Mouse (Mus musculus) mesoderm, embryonic 11.5 days (tissue): Measurements from ENCODE around the gene Aox3.
A peak's percentile ranks its signal among the peaks of the same experiment; 100 is the strongest.

Experiments
- DNase-seq: peaks from one replicate; pipeline ENCODE4 v3.0.0-alpha.2; 2012; ENCODE audit warnings: low read depth, low spot score

Aox3 gene

DNA sequence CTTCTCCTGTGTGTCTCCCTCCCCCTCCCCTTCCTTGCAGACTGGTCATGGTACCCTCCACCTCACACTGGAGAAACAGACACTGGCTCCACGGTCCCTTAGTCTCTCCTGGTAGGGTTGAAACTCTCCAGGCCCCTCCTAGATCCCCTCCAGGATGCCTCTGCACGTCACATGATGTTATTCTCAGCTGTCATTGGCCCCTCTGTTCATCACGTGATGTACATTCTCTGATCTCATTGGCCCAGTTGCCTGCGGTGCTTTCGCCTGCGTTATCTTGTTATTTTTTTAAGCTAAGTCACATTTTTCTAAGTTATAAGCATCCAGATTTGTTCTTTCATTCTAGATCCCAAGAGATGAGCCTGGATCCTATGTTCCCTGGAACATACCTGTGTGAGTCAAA, 7.2 kb upstream of the Aox3 start:
- no peak for DNase-seq

DNA sequence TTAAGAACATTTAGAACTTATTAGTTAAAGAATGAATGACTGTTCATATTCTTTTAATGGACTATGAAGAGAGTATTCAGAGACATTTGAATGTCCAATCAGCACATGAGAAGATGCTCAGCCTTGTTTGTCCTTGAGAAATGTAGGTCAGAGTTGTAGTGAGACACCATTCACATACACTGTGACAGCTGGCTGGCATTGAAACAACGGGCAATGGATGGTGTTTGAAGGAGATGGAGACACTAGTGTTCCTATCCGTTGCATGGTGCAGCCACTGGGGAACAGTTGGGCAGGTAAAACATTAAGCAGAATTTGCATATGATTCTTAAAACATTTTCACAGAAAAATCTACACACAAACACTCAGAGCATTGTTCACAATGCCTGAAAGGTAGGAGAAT, 5.9 kb upstream of the Aox3 start:
- DNase-seq = no peak

DNA sequence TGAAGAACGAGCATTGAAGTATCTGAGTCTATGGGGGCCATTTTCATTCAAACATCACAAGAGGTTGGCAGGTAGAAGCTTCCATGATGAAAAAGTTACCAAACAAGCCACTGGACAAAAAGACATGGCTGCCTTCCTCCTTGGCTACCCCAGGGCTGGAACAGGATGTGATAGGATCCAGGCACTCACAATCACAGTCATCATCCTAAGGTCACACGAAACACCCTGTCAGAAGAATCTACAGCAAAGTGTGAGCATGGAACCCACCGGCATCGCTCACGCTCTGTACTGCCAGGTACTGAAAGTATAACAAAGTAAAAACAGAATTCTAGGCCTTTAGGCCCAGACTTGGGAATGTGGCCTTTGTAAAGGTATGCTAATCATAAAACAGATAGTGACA, 2.7 kb upstream of the Aox3 start:
- DNase-seq = no peak

DNA sequence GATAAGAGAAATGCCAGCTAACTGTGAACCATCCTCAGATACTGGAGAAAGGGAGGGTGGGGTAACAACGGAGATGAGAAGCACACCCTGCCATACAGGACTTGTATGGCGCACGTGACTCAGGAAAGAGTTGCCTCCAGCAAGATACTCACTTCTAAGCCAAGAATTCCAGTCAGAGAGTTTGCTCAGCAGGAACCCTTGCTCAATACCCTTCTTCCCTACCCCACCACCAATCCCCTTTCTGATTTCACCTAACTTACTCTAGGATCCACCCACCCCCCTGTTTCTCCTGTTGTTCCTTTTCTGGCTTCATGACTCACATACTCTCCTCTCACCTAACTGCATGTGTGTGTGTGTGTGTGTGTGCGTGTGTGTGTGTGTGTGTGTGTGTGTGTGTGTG, 1.6 kb upstream of the Aox3 start:
- DNase-seq = no peak

DNA sequence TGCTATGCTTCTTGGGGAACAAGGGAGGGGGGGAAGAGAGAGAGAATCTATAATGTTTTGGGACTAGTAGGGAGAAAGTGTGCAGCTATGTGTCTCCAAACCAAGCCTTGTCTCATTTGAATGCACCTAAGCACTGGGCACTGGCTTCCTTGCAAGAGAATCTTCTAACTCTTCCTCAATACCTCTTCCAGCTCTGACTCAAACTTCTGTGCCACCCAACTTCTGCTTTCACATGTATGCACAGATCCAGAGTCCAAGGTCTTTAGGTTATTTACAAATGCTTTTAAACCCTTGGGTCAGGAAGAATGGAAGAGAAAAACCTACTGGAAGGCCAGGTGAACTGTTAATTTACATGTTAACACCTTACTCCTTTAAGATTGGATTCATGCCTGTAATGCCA, 511 bp downstream of the Aox3 start:
- no peak for DNase-seq

DNA sequence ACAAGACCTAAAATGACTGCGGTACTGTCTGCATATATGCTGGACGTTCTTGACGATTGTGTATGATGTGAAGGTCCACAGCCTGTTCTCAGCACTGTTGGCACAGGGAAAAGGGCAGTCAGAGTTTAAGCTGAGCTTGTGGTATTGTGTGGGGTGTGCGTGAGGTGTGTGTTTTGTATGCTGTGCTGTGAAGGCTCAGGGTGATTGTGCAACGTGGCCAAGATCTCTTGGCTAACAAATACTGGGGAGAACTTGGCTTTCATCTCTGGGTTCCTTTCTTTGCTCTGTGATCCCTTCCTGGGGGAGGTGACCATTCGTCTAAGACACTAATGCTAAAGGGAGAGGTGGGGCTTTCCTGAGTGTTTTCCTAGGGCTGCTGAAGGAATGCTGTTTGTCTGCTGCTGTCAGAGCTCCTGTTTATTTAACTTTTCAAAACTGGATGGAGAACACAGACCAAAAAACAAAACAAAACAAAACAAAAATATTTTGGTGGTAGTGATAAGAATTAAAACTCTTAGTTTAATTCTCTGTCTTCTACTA, 1.2 kb downstream of the Aox3 start:
- no peak for DNase-seq

DNA sequence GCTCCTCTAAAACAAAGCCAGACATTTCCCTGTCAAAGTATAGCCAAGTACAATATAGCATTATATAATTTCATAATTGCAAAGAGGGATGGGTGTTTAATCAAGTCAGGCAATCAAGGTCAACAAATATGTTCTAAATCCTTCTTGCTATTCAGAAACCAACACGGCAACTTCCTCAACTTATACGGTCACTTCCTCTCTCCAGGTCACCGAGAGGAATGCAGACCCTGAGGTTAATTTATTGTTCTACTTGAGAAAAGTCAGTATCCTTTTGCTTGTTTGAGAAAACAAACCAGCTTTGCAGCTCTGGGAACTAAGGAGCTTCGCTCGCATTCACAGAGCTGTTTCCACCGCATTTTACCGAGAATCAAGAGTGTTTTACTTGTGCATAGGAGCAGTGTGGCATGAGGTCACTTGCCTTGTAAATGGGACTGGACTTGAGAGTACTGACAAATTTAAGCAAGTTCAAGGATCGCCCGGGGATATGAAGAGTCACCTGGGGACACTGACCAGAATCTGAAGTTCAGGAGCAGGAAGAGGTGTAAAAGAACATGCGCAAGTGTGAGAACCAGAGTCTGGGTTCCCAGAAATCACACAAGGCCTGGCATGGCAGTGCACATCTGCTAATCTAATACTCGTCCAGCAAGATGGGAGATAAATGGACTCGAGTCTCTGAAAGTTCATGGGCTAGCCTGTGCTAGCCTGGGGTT, 1.9 kb downstream of the Aox3 start:
- peak; percentile 6 for DNase-seq

DNA sequence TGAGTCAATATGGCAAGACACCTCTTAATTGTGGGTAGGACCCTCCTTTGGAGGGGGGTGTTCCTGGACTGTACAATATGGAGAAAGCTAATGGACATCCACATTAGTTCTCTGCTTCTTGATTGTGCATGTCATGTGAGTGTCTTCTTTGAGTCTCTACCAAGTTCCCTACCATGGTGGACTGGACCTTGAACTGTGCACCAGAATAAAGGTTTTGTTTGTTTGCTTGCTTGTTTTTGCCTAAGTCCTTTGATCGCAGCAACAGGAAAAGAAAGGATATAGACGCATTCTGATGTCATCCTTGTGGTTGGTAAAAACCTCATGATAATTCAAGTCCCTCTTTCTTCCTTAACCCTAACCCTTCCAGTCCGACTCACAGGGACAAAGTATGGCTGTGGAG, 5.3 kb downstream of the Aox3 start:
- DNase-seq = no peak

DNA sequence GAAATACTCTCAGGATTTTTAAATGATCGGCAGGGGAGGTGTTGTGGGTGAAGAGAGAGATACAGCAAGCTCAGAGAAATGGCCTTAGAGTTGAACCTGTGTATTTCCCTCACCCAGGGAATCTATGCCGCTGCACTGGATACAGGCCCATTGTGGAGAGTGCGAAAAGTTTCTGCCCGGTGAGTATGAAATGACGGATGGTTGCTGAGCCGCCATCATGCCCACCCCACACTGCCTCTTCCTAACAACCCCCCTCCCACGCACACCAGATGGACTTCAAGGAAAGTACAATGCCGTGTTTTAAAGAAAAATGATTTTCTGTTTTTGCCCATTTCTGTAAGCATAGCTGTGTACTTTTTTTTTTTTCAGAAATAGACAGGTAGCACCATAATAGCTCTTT, 12.0 kb downstream of the Aox3 start:
- no peak for DNase-seq

DNA sequence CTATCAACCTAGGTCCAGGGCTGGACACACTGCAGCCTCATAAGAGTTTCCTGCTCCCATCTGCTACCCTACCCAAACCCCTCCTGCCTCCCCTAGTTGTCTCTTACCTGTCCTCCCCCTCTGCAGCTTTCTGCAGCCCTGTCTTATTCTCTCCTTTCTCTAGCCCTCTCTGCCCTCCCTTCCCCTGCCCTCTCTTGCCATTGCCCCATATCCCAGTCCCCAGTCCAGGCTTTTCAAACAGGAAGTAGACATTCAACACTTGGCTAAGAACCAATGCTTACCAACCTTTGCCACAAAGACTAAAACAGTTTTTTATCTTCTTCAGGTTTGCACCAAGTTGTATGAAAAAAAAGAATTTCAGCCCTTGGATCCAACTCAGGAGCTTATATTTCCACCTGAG, 25.0 kb downstream of the Aox3 start:
- no peak for DNase-seq

DNA sequence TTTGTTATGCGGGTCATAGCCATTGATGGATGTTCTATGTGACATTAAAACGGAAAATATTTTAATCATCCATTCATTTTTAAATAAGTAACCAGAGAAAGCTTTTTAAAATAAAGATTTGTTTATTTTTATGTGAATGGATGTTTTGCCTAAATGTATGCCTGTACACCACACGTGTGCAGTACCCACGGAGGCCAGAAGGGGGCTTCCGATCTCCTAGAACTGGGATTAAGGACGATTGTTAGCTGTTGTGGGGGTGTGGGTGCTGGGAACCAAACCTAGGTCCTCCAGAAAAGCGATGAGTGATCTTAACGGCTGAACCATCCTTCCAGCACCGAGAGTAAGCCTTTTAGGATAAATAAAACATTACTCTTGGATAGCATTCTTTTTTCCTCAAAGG, 26.1 kb downstream of the Aox3 start:
- DNase-seq = no peak

DNA sequence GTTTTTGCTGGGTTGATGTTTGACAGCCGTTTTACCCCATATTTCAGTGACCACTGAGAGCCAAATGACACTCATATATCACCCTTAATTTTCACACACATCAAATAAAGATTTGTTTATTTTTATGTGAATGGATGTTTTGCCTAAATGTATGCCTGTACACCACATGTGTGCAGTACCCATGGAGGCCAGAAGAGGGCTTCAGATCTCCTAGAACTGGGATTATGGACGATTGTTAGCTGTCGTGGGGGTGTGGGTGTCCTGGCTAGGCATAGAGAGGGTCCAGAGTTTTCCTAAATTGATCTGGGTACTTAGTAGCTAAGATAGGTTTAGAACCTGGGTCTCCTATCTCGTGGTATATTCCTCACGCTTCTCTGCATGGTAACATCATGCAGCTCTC, 27.7 kb downstream of the Aox3 start:
- no peak for DNase-seq

DNA sequence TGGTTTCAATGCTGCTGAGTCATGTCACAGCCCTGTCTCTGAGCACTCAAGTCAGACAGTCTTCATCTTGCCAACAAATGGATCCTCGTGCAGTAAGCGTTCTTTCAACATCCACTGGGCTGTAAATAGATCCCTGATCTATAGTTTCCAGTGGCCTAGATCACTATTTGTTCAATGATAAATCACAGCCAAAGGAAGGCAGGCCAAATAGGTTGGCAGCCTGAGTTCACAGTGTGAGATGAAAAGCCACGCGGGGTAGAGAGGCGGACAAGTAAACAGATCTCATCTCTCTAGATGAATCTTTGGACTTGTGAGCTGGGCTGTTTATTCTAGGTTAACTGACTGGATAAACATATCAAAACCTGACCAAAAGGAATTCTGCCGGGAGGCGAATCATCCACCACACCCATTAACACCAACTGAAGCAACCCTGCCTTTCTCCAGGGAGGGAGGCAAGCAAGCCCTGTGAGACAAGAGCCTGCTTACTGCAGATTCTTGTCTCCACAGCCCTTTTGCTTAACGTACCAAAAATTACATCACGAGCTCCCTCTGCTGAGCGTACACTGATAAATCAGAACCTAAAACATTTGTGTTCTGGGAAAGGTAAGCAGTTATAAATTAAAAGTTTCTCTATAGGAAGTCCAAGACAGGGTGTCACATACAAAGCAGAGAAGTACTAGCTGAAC, 31.6 kb downstream of the Aox3 start:
- no peak for DNase-seq

DNA sequence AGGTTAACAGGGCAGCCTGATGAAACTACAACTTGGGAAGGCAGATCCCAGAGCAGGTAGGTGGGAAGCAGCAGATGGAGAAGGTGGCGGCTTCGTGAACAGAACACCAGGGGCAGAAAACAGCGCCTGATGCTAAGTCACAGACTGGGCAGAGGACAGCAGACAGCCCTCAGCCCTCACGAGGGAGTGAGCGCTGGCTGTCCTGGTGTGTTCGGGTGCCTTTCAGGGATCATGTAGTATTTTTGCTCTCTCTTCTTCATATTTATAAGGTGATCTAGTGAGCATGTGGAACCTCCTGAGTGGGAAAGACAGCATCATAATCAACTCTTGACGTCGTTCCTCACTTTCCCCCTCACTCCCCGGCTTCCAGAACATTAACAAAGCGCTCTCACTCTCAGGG, 33.1 kb downstream of the Aox3 start:
- no peak for DNase-seq

DNA sequence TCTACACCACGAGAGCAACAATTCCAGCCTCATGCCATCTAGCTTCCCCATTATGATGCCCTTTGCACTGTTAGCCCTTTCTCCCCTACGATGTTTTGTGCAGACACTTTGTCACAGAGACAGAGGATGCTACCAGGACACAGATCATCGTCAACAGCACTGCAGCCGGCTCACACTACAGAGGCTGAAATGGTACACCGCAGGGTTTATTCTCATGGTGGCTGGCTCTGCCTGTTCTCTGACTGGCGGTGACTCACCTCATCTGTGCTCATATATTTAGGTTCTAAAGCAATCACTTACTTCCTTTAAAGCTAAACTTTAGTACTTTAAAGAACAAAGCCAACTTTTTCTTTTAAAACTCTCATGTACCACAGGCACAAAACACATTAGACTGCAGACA, 34.8 kb downstream of the Aox3 start:
- no peak for DNase-seq

DNA sequence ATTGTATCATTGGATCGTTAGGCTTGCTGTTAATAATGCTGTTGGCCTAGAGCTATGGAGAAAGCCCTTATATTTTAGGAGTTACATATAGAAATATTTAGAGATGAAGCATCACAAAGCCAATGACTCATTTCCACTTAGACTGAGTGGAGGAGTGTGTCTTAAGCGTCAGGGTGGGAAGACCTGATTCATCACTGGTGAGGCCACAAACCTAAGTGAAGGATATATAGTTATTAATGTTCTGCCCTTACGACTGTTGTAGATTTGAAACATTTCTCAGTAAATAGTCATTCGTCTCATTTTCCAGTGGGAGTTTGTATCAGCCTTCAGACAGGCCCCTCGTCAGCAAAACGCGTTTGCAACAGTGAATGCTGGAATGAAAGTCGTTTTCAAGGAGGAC, 39.3 kb downstream of the Aox3 start:
- no peak for DNase-seq

DNA sequence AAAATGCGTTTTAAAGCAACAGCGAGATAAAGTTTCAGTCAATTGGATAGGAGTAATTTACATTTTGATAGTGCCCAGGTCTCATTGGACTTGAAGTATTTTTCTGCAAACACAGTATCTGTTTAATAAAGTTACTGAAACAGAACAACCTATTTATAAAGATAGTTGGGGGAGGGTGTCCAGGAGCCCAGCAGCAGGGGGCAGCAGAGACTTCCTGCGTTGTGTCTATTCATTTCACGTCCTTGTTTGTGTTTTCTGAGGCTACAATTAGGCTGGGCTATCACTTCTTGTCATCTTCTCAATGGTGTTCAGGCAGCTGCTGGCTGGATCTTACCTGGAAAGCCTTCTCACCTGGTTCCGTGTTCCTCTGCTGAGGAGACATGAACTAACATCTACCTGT, 43.8 kb downstream of the Aox3 start:
- peak; percentile 35 for DNase-seq

DNA sequence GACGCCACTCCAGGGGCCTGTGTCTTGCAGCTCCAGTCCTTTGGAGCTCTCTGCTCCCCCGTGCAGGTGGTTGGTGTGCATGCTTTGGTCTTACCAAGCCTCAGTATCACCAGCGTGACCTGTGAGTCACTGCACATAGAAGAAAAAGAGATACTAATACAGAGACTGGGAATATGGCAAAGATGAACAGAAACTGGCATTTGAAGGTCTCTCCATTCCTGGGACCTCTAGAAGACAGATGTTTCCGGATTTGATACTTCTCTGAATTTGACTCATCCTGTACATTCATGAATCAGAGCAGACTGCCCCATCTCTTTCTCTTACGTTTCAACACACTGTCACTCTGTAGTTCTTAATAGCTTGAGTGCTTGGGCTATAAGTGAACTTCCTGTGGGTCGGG, 57.0 kb downstream of the Aox3 start:
- DNase-seq = no peak

DNA sequence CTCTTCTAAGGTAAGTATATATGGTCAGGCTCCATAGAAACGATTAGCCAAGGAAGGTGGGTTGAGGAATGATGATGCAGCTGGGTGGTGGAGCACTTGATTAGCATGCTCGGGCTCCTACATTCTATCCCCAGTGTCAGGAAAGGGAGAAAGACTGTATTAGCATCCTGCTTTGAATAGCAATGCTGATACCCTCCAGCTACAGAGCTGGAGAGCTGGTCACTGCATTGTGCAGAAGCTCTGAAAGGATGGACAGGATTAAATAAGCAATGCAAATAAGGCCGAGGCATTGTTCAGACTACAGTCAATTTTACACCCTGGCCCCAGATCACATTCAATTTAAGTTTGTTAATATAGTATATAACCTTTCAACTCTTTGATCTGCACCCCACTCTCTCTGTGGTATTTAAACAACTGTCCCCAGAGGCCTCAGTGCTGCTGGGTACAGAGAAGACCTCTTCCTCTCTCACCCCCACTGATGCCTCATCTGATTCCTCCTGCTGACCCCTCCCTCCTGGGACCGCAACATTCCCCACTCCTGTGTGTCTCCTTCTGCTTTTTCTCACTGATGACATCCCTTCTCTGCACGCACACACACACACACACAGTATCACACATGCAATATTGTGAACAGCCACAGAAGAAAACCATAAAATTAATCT, 75.7 kb downstream of the Aox3 start:
- no peak for DNase-seq

DNA sequence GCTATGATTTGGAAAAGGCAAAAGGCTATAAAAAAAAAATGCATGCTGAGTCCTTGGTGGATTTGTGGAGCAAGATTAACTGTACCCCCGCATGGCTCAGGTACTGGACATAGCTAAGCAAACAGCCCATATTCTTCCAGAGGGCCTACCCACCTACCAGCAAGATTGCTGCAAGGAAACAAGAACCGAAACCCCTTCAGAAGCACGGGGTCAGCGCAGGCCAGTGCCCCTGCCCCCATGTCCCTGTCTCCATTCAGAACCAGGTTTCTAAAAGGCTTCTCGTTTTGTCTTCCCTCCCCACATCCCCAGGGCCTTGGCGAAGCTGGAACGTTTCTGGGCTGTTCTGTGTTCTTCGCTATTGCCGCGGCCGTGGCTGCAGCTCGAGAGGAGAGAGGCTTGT, 81.4 kb downstream of the Aox3 start:
- DNase-seq = no peak

DNA sequence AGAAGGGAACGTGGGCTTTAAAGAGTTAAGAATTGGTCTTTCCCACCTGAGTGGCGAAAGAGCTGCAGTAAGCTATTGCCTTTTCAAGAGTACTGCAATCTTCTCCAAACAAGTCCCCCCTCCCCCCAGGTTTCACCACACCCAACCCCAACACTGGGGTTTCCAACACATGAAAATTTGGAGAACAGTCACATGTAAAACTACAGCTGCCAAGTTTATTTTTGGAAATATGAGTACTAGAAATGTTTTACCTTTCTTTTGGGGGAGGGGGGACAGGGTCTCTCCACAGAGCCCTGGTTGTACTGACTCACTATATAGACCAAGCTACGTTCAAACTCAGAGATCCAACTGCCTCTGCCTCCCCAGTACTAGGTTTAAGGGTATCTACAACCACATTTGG, 82.1 kb downstream of the Aox3 start:
- DNase-seq = no peak

DNA sequence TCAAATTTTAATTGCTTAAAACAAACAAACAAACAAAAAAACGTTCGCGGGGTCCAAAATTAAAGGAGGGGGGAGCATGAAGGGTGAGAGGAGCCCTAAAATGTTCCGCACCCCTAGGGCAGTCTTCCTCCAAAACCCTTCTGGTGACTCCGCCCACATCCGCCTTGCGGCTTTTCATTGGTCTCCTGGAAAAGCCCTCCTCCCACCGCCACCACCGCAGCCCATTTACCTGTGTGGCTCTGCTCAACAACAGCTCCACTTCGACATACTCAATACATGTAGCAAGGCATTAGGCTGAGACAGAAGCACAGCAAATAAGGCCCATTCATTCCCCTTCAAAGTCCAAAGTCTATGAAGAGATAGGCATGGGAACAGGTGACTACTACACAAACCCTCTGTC, 82.6 kb downstream of the Aox3 start:
- DNase-seq = no peak

DNA sequence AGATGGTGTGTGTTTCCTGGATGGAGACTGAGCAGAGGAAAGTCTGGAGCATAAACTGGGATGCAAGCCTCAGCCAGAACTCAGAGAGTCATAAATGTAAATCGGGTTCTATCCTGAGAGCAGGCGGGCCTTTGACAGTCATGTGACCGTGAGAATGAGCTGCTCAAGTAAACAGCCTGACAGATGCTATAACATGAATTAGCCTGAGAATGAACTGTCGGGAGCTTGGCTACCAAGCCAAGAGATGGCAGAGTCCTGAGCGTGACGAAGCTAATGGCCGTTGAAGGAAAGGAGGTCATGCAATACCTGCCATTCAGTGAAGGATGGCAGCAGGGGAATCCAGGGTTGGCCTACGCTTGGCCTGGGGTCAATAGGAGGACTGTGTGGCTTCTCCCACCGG, 84.1 kb downstream of the Aox3 start:
- DNase-seq = peak; percentile 27
